Mouse (Mus musculus): Measurements from ENCODE around the gene Entpd1. TPM values are rescaled to one million over a fixed set of nuclear protein-coding genes. Genes with fewer than 3 reads are reported as not detected.

The Entpd1 gene
- polyA plus RNA-seq, 1 experiment from 2014 or later, result 13.1 TPM

- no peaks in the 10 kb centered on the region for H3K36me3 ChIP-seq (ENCODE audit: control insufficient read depth, insufficient read depth, low read length)
- H3K4me3 ChIP-seq (ENCODE audit: low read depth, low read length), result no peak overlapping the region
- no peaks in the 10 kb centered on the region for H3K9me3 ChIP-seq (replicated peaks; ENCODE audit: control insufficient read depth, low read length)
- no peak for ATAC-seq (replicated peaks; ENCODE audit: insufficient number of reproducible peaks, low FRiP score, low TSS enrichment)
- WGBS (ENCODE audit: insufficient replicate concordance), result 80% methylated on average over 13 of the region's 13 CpGs
- H3K27me3 ChIP-seq (ENCODE audit: control insufficient read depth, insufficient read depth, low read length), result no peaks in the 10 kb centered on the region
- H3K9ac ChIP-seq (ENCODE audit: low read depth, low read length), result no peak overlapping the region
- no peak overlapping the region for H3K4me2 ChIP-seq
- H3K4me1 ChIP-seq (ENCODE audit: control insufficient read depth, insufficient read depth, low read length), result no peaks in the 10 kb centered on the region
- H3K27ac ChIP-seq (ENCODE audit: low read depth, low read length), result no peak overlapping the region
These were observed 126.6 kb downstream of the Entpd1 start for GRCm38 (mm10) chr19:40738683-40739324.

- H3K4me3 ChIP-seq (ENCODE audit: low read depth, low read length), result no peak overlapping the region
- no peak overlapping the region for H3K4me2 ChIP-seq
- H3K4me1 ChIP-seq (ENCODE audit: control insufficient read depth, insufficient read depth, low read length), result no peaks in the 10 kb centered on the region
- peaks cover 6% of the 10 kb centered on the region; the same call in 1 of the 2 replicates for H3K27me3 ChIP-seq (ENCODE audit: control insufficient read depth, insufficient read depth, low read length)
- H3K9me3 ChIP-seq (replicated peaks; ENCODE audit: control insufficient read depth, low read length), result no peaks in the 10 kb centered on the region
- 45% methylated on average over 4 of the region's 4 CpGs for WGBS (ENCODE audit: insufficient replicate concordance)
- no peak overlapping the region for H3K27ac ChIP-seq (ENCODE audit: low read depth, low read length)
- H3K9ac ChIP-seq (ENCODE audit: low read depth, low read length), result no peak overlapping the region
- H3K36me3 ChIP-seq (ENCODE audit: control insufficient read depth, insufficient read depth, low read length), result no peaks in the 10 kb centered on the region
- ATAC-seq (replicated peaks; ENCODE audit: insufficient number of reproducible peaks, low FRiP score, low TSS enrichment), result no peak
These were observed 134.4 kb downstream of the Entpd1 start for GRCm38 (mm10) chr19:40746603-40747002.

- Histone ChIP-seq H3K4me2 (peak within 1 kb of the TSS; percentile 37), H3K27ac (ENCODE audit: low read depth, low read length) (no peak within 1 kb of the TSS), H3K36me3 (ENCODE audit: control insufficient read depth, insufficient read depth, low read length) (no peaks in the 10 kb centered on the region), H3K9ac (ENCODE audit: low read depth, low read length) (no peak within 1 kb of the TSS), H3K27me3 (ENCODE audit: control insufficient read depth, insufficient read depth, low read length) (peaks cover 6% of the 10 kb centered on the region; the same call in 1 of the 2 replicates), H3K9me3 (replicated peaks; ENCODE audit: control insufficient read depth, low read length) (no peaks in the 10 kb centered on the region), H3K4me3 (ENCODE audit: low read depth, low read length) (no peak within 1 kb of the TSS), H3K4me1 (ENCODE audit: control insufficient read depth, insufficient read depth, low read length) (no peaks in the 10 kb centered on the region)
- 49% methylated on average over 13 of the region's 17 CpGs for WGBS (ENCODE audit: insufficient replicate concordance)
- no peak for ATAC-seq (replicated peaks; ENCODE audit: insufficient number of reproducible peaks, low FRiP score, low TSS enrichment)
These were observed 136.4 kb downstream of the Entpd1 start, which contains the start of gene Cc2d2b for GRCm38 (mm10) chr19:40748559-40748958. Gene Cc2d2b, plus strand, starts transcription at chr19:40748753.

GRCm38 (mm10) chr19:40754311-40754710, 142.1 kb downstream of the Entpd1 start:
- no peak for ATAC-seq (replicated peaks; ENCODE audit: insufficient number of reproducible peaks, low FRiP score, low TSS enrichment)
- Histone ChIP-seq H3K27me3 (ENCODE audit: control insufficient read depth, insufficient read depth, low read length) (peaks cover 16% of the 10 kb centered on the region), H3K4me3 (ENCODE audit: low read depth, low read length) (no peak overlapping the region), H3K9me3 (replicated peaks; ENCODE audit: control insufficient read depth, low read length) (no peaks in the 10 kb centered on the region), H3K4me1 (ENCODE audit: control insufficient read depth, insufficient read depth, low read length) (no peaks in the 10 kb centered on the region; the same call in 1 of the 2 replicates), H3K4me2 (no peak overlapping the region), H3K9ac (ENCODE audit: low read depth, low read length) (no peak overlapping the region), H3K27ac (ENCODE audit: low read depth, low read length) (no peak overlapping the region), H3K36me3 (ENCODE audit: control insufficient read depth, insufficient read depth, low read length) (no peaks in the 10 kb centered on the region)
- WGBS (ENCODE audit: insufficient replicate concordance), result 67% methylated on average over 2 of the region's 2 CpGs

DNA sequence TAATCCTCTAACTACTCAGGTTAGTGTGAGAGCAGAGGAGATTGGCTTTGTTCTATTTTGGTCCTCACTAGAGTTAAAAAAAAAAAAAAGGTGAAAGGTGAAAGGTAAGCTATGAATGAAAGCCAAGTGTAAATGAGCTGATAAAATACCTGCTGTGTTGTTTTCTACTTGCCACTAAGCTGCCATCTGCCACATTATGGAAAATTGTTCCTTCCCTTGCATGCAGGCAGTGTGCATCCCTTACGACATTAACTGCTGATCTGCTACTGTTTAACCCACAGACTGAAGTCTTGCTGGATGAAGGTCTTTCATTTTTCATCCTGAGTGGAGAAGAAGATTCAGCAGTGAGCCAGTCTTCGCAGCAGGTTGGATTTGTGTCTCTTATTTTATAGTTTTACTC, 147.9 kb downstream of the Entpd1 start:
- peaks cover 34% of the 10 kb centered on the region for H3K27me3 ChIP-seq (ENCODE audit: control insufficient read depth, insufficient read depth, low read length)
- 64% methylated on average over 2 of the region's 2 CpGs for whole genome bisulfite sequencing (ENCODE audit: insufficient replicate concordance)
- no peaks in the 10 kb centered on the region for H3K36me3 ChIP-seq (ENCODE audit: control insufficient read depth, insufficient read depth, low read length)

DNA sequence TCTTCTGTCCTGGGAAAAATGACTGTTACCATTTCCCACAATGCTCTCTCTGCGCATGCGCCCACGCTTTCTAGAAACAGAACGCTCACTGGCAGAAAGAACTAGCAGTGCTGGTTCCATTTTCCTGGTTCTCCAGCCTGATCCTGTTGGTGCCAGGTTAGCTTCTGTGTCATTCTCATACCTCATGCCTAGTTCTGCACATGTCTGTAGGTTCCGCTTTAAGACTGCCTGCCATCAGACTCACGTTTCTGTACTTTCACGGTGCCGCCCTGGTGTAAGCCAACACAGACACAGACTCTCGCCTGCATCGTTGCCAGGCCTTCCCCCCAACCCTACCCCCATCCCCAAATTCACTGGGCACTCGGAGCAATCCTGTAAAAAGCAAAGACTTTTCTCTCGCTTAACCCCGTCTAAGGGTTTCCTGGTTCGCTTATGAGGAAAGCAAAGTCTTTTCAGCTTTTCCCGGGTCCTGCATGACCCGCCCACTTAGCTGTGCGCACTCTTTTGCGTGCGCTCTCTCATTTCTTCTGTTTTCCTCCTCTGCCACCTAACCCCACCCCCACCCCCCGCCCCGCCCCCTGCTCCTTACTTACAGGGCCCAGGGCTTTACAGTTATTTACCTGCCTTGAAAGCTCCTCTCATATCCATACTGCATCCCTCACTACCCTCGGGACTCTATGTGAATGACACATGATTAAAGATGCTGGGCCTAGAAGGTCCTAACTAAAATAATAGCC, 150.0 kb downstream of the Entpd1 start:
- Histone ChIP-seq H3K4me3 (ENCODE audit: low read depth, low read length) (peak overlapping the region; percentile 32), H3K27me3 (ENCODE audit: control insufficient read depth, insufficient read depth, low read length) (peaks cover 28% of the 10 kb centered on the region), H3K36me3 (ENCODE audit: control insufficient read depth, insufficient read depth, low read length) (no peaks in the 10 kb centered on the region), H3K9ac (ENCODE audit: low read depth, low read length) (peak overlapping the region; percentile 39; the same call in 1 of the 2 replicates), H3K27ac (ENCODE audit: low read depth, low read length) (no peak overlapping the region), H3K4me2 (peak overlapping the region; percentile 67), H3K9me3 (replicated peaks; ENCODE audit: control insufficient read depth, low read length) (no peaks in the 10 kb centered on the region), H3K4me1 (ENCODE audit: control insufficient read depth, insufficient read depth, low read length) (no peaks in the 10 kb centered on the region)
- WGBS (ENCODE audit: insufficient replicate concordance), result 30% methylated on average over 22 of the region's 22 CpGs
- ATAC-seq (replicated peaks; ENCODE audit: insufficient number of reproducible peaks, low FRiP score, low TSS enrichment), result no peak

More for the DNA sequence above, 147.9 kb downstream of the Entpd1 start:
- no peak for ATAC-seq (replicated peaks; ENCODE audit: insufficient number of reproducible peaks, low FRiP score, low TSS enrichment)
- no peak overlapping the region for H3K4me2 ChIP-seq
- H3K9ac ChIP-seq (ENCODE audit: low read depth, low read length), result no peak overlapping the region
- no peak overlapping the region for H3K4me3 ChIP-seq (ENCODE audit: low read depth, low read length)
- no peaks in the 10 kb centered on the region for H3K9me3 ChIP-seq (replicated peaks; ENCODE audit: control insufficient read depth, low read length)
- H3K4me1 ChIP-seq (ENCODE audit: control insufficient read depth, insufficient read depth, low read length), result no peaks in the 10 kb centered on the region; the same call in 1 of the 2 replicates
- no peak overlapping the region for H3K27ac ChIP-seq (ENCODE audit: low read depth, low read length)

DNA sequence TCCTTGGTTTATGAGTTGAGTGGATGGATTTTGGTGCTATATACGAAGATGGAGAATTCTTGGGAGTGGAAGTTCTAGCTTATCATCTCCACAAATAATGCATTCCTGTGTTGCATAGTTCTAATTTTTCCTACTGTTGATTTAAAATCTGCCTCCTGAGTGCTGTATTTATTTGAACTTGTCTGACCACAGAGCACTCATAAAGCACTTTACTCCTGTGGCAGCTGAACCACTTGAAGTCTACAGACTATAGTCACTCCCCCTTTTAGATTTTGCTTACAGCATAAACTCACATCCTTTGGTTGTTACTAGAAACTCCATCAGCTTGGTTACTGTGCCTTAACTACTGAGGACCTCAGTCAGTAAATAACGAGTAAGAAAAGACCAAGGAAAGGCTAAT, 155.0 kb downstream of the Entpd1 start:
- H3K4me2 ChIP-seq, result no peak overlapping the region

GRCm38 (mm10) chr19:40769341-40769770, 157.2 kb downstream of the Entpd1 start:
- Histone ChIP-seq H3K4me3 (ENCODE audit: low read depth, low read length) (no peak overlapping the region), H3K27ac (ENCODE audit: low read depth, low read length) (no peak overlapping the region), H3K4me2 (0 out of 2 replicates have a peak overlapping the region, but pooled peaks have one; percentile 11), H3K9ac (ENCODE audit: low read depth, low read length) (no peak overlapping the region), H3K27me3 (ENCODE audit: control insufficient read depth, insufficient read depth, low read length) (peaks cover 23% of the 10 kb centered on the region), H3K36me3 (ENCODE audit: control insufficient read depth, insufficient read depth, low read length) (no peaks in the 10 kb centered on the region), H3K4me1 (ENCODE audit: control insufficient read depth, insufficient read depth, low read length) (peaks cover 8% of the 10 kb centered on the region), H3K9me3 (replicated peaks; ENCODE audit: control insufficient read depth, low read length) (no peaks in the 10 kb centered on the region)
- 6% methylated on average over 7 of the region's 7 CpGs for WGBS (ENCODE audit: insufficient replicate concordance)
- ATAC-seq (replicated peaks; ENCODE audit: insufficient number of reproducible peaks, low FRiP score, low TSS enrichment), result no peak; the same call in 1 of the 2 replicates

More for the DNA sequence above, 155.0 kb downstream of the Entpd1 start:
- no peak for ATAC-seq (replicated peaks; ENCODE audit: insufficient number of reproducible peaks, low FRiP score, low TSS enrichment)
- H3K27me3 ChIP-seq (ENCODE audit: control insufficient read depth, insufficient read depth, low read length), result peaks cover 24% of the 10 kb centered on the region
- H3K4me3 ChIP-seq (ENCODE audit: low read depth, low read length), result no peak overlapping the region
- no peaks in the 10 kb centered on the region for H3K9me3 ChIP-seq (replicated peaks; ENCODE audit: control insufficient read depth, low read length)
- WGBS (ENCODE audit: insufficient replicate concordance), result 72% methylated on average over 2 of the region's 2 CpGs
- H3K4me1 ChIP-seq (ENCODE audit: control insufficient read depth, insufficient read depth, low read length), result peaks cover 5% of the 10 kb centered on the region
- no peak overlapping the region for H3K9ac ChIP-seq (ENCODE audit: low read depth, low read length)
- no peak overlapping the region for H3K27ac ChIP-seq (ENCODE audit: low read depth, low read length)
- no peaks in the 10 kb centered on the region for H3K36me3 ChIP-seq (ENCODE audit: control insufficient read depth, insufficient read depth, low read length)

Data from heart, embryonic 11.5 days (tissue).